Mouse (Mus musculus) embryonic facial prominence, embryonic 15.5 days (tissue): ENCODE results near the gene Gm20388. TPM values are rescaled to one million over a fixed set of nuclear protein-coding genes. Genes with fewer than 3 reads are reported as not detected.

ENCODE experiments used
- ATAC-seq: fragments of 200-750 bp; cut with Nextera tagmentation; 2 replicates; pipeline ENCODE4 v1.8.0; 2017; ENCODE audit warnings: low read depth, moderate TSS enrichment; ENCODE audit not compliant: insufficient number of reproducible peaks, low FRiP score, low TSS enrichment
- H3K27ac ChIP-seq: fragments of 300-500 bp; sonication (generic); replicated peaks from 2 replicates; pipeline ENCODE4 v1.5.1; 2015; ENCODE audit warnings: mild to moderate bottlenecking, inconsistent platforms
- H3K27me3 ChIP-seq: fragments of 300-500 bp; sonication (generic); 2 replicates; pipeline ENCODE4 v1.6.1; 2015; ENCODE audit warnings: inconsistent platforms
- H3K36me3 ChIP-seq: fragments of 300-500 bp; sonication (generic); 2 replicates; pipeline ENCODE4 v1.6.1; 2015; ENCODE audit warnings: mild to moderate bottlenecking, inconsistent platforms
- H3K4me1 ChIP-seq: fragments of 300-500 bp; sonication (generic); 2 replicates; pipeline ENCODE4 v1.6.1; 2015; ENCODE audit warnings: inconsistent platforms
- H3K4me2 ChIP-seq: fragments of 300-500 bp; sonication (generic); replicated peaks from 2 replicates; pipeline ENCODE4 v1.6.1; 2015; ENCODE audit warnings: mild to moderate bottlenecking, inconsistent platforms
- H3K4me3 ChIP-seq: fragments of 300-500 bp; sonication (generic); replicated peaks from 2 replicates; pipeline ENCODE4 v1.5.1; 2015; ENCODE audit warnings: mild to moderate bottlenecking, inconsistent platforms
- H3K9ac ChIP-seq: fragments of 300-500 bp; sonication (generic); 2 replicates; pipeline ENCODE4 v1.6.1; 2015; ENCODE audit warnings: inconsistent platforms
- H3K9me3 ChIP-seq: fragments of 300-500 bp; sonication (generic); replicated peaks from 2 replicates; pipeline ENCODE4 v1.6.1; 2016; ENCODE audit warnings: inconsistent platforms
- WGBS: fragments of 180-500 bp; shearing (Covaris S2); methylation state at CpG from one replicate; pipeline ENCODE4 v1.1.7; 2015; 5-methylcytosine and 5-hydroxymethylcytosine counted together
- polyA plus RNA-seq: library from polyadenylated mRNA; unstranded; fragments of >200 nt; fragmentation: Nextera tagmentation; extraction: Ambion mirVana; gene quantifications from 2 replicates; pipeline ENCODE4 v1.2.1, GENCODE M21; 2015

Gm20388 gene
- polyA plus RNA-seq, 1 experiment from 2014 or later, result 8.0 TPM

GRCm38 (mm10) chr8:120510035-120510416 lies 599.4 kb downstream of the Gm20388 start:
- WGBS, result 13% methylated on average over 5 of the region's 6 CpGs
- H3K27me3 ChIP-seq, result no peaks in the 10 kb centered on the region
- H3K27ac ChIP-seq, result peak overlapping the region; percentile 22; the same call in 1 of the 2 replicates
- no peak for ATAC-seq
- H3K9me3 ChIP-seq, result no peaks in the 10 kb centered on the region
- H3K4me1 ChIP-seq, result peaks cover 86% of the 10 kb centered on the region
- H3K4me3 ChIP-seq, result no peak overlapping the region; the same call in 1 of the 2 replicates
- no peaks in the 10 kb centered on the region for H3K36me3 ChIP-seq
- H3K4me2 ChIP-seq, result peak overlapping the region; percentile 37
- no peak overlapping the region for H3K9ac ChIP-seq

- no peaks in the 10 kb centered on the region for H3K36me3 ChIP-seq
- peaks cover 83% of the 10 kb centered on the region for H3K4me1 ChIP-seq
- H3K4me3 ChIP-seq, result no peak overlapping the region
- H3K9me3 ChIP-seq, result no peaks in the 10 kb centered on the region
- H3K4me2 ChIP-seq, result no peak overlapping the region
- H3K27me3 ChIP-seq, result no peaks in the 10 kb centered on the region
- peak overlapping the region; percentile 36; the same call in 1 of the 2 replicates for H3K27ac ChIP-seq
- H3K9ac ChIP-seq, result no peak overlapping the region
- no peak for ATAC-seq
- WGBS, result 39% methylated on average over 5 of the region's 5 CpGs
Measured at GRCm38 (mm10) chr8:120510863-120511457, 600.3 kb downstream of the Gm20388 start.

GRCm38 (mm10) chr8:120511737-120512136 lies 601.1 kb downstream of the Gm20388 start:
- Histone ChIP-seq H3K4me2 (no peak overlapping the region), H3K9me3 (no peaks in the 10 kb centered on the region), H3K4me1 (peaks cover 86% of the 10 kb centered on the region), H3K9ac (no peak overlapping the region), H3K4me3 (no peak overlapping the region), H3K27me3 (no peaks in the 10 kb centered on the region), H3K27ac (peak overlapping the region; percentile 36; the same call in 1 of the 2 replicates), H3K36me3 (no peaks in the 10 kb centered on the region)
- ATAC-seq, result no peak
- 29% methylated on average over 8 of the region's 8 CpGs for WGBS

- H3K4me2 ChIP-seq, result no peak overlapping the region
Measured at GRCm38 (mm10) chr8:120512326-120512725, 601.7 kb downstream of the Gm20388 start.

GRCm38 (mm10) chr8:120513145-120513544 lies 602.5 kb downstream of the Gm20388 start:
- peaks cover 92% of the 10 kb centered on the region for H3K4me1 ChIP-seq
- H3K9ac ChIP-seq, result no peak overlapping the region
- no peaks in the 10 kb centered on the region for H3K27me3 ChIP-seq
- H3K36me3 ChIP-seq, result no peaks in the 10 kb centered on the region
- 71% methylated on average over 6 of the region's 6 CpGs for WGBS
- H3K4me2 ChIP-seq, result no peak overlapping the region
- H3K27ac ChIP-seq, result no peak overlapping the region
- no peak for ATAC-seq
- no peaks in the 10 kb centered on the region for H3K9me3 ChIP-seq
- H3K4me3 ChIP-seq, result no peak overlapping the region

More at GRCm38 (mm10) chr8:120512326-120512725, 601.7 kb downstream of the Gm20388 start:
- Histone ChIP-seq H3K9me3 (no peaks in the 10 kb centered on the region), H3K36me3 (no peaks in the 10 kb centered on the region), H3K9ac (no peak overlapping the region), H3K27me3 (no peaks in the 10 kb centered on the region), H3K27ac (peak overlapping the region; percentile 36; the same call in 1 of the 2 replicates), H3K4me1 (peaks cover 92% of the 10 kb centered on the region), H3K4me3 (no peak overlapping the region)
- no peak for ATAC-seq
- 27% methylated on average over 11 of the region's 11 CpGs for WGBS

- Histone ChIP-seq H3K9me3 (no peaks in the 10 kb centered on the region), H3K4me2 (no peak overlapping the region), H3K4me3 (no peak overlapping the region), H3K9ac (no peak overlapping the region), H3K4me1 (peaks cover 92% of the 10 kb centered on the region), H3K36me3 (no peaks in the 10 kb centered on the region), H3K27me3 (no peaks in the 10 kb centered on the region), H3K27ac (no peak overlapping the region)
- no peak for ATAC-seq
- WGBS, result 31% methylated on average over 26 of the region's 26 CpGs
Measured at GRCm38 (mm10) chr8:120513638-120514461, 603.2 kb downstream of the Gm20388 start.

GRCm38 (mm10) chr8:120515214-120515613 lies 604.6 kb downstream of the Gm20388 start:
- 98% methylated on average over 2 of the region's 2 CpGs for WGBS
- ATAC-seq, result no peak
- Histone ChIP-seq H3K27ac (no peak overlapping the region), H3K9me3 (no peaks in the 10 kb centered on the region), H3K27me3 (no peaks in the 10 kb centered on the region), H3K4me2 (no peak overlapping the region), H3K4me3 (no peak overlapping the region), H3K4me1 (peaks cover 92% of the 10 kb centered on the region), H3K36me3 (no peaks in the 10 kb centered on the region), H3K9ac (no peak overlapping the region)

GRCm38 (mm10) chr8:120515650-120516049 lies 605.0 kb downstream of the Gm20388 start:
- no peaks in the 10 kb centered on the region for H3K27me3 ChIP-seq
- no peak for ATAC-seq
- H3K9ac ChIP-seq, result no peak overlapping the region
- no peaks in the 10 kb centered on the region for H3K36me3 ChIP-seq
- WGBS, result 89% methylated on average over 6 of the region's 6 CpGs
- H3K4me3 ChIP-seq, result no peak overlapping the region
- H3K4me2 ChIP-seq, result no peak overlapping the region
- H3K4me1 ChIP-seq, result peaks cover 92% of the 10 kb centered on the region
- no peaks in the 10 kb centered on the region for H3K9me3 ChIP-seq
- no peak overlapping the region for H3K27ac ChIP-seq

GRCm38 (mm10) chr8:120516182-120516755 lies 605.6 kb downstream of the Gm20388 start:
- Histone ChIP-seq H3K4me2 (0 out of 2 replicates have a peak overlapping the region, but pooled peaks have one; percentile 6), H3K9ac (no peak overlapping the region), H3K4me1 (peaks cover 92% of the 10 kb centered on the region), H3K36me3 (no peaks in the 10 kb centered on the region), H3K4me3 (no peak overlapping the region), H3K27me3 (no peaks in the 10 kb centered on the region), H3K9me3 (no peaks in the 10 kb centered on the region), H3K27ac (no peak overlapping the region)
- 28% methylated on average over 12 of the region's 12 CpGs for WGBS
- ATAC-seq, result peak; percentile 30; the same call in 1 of the 2 replicates

GRCm38 (mm10) chr8:120517666-120518410 lies 607.2 kb downstream of the Gm20388 start:
- no peak overlapping the region for H3K27ac ChIP-seq
- H3K9me3 ChIP-seq, result no peaks in the 10 kb centered on the region
- no peak for ATAC-seq
- no peak overlapping the region for H3K9ac ChIP-seq
- H3K27me3 ChIP-seq, result no peaks in the 10 kb centered on the region
- H3K4me2 ChIP-seq, result no peak overlapping the region
- peaks cover 87% of the 10 kb centered on the region for H3K4me1 ChIP-seq
- H3K36me3 ChIP-seq, result no peaks in the 10 kb centered on the region
- H3K4me3 ChIP-seq, result no peak overlapping the region
- WGBS, result 54% methylated on average over 11 of the region's 11 CpGs
